Mouse (Mus musculus) embryonic fibroblast, embryonic 13.5 days (primary cell): ENCODE data around the gene Fkrp.

Experiments
- CTCF ChIP-seq: IDR thresholded peaks from 2 replicates; pipeline ENCODE4 v1.5.1; 2011; ENCODE audit warnings: mild to moderate bottlenecking, control low read depth, low read length, moderate library complexity, borderline replicate concordance; ENCODE audit not compliant: insufficient read depth
- POLR2A ChIP-seq: IDR thresholded peaks from 2 replicates; pipeline ENCODE4 v1.6.1; 2011; ENCODE audit warnings: low read depth, mild to moderate bottlenecking, control low read depth, low read length, moderate library complexity

DNA sequence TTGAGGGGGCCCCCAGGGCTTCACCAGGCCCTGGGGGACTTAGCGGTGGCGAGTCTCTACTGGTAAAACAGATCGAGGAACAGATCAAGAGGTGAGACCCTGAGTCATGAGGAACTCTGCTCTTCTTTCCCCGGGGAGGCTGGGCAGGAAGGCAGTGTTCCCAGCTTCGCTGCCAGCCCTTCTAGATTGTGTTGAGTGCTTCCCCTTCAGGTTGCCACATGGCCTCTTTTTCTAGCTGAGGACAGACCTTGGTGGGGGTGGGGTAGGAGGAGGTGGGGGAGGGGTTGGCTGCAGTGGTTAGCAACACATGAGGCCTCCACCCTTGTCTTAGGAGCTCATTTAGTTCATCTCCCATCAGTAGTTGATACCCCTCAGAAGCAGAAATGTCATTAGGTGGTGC, 10.0 kb upstream of the Fkrp start:
- TF ChIP-seq POLR2A (no peak), CTCF (no peak)
